25 mouse cellular contexts compared by ENCODE assay signal in the genomic region with DNA sequence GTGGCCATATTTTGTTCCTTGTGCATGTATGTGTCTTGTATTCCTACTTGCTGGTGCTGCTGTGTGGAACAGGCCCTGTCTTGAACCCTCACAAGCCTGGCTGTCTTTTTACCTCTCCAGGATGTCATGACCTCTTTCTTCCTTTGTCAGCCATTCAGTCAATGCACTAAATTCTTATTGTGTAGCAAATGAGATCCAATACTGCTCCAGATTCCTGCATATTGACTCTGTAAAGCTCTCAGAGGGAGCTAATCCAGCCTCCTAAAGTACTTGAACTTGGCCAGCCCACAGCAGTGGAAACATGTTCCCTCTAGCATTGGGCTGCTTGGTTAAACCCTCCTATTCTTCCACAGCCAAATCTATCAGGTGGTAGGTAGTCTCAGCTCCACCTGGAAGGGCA.
DNase-seq lines count a peak whose midpoint lies in the region; ATAC-seq and TF ChIP-seq lines count a peak whose summit lies in the region.
"Had no signal": no experiment of that assay in that cellular context is flagged by ENCODE, and none has a peak within 500 bp of the region (broad histone marks: within the 10 kb centered on the region; RNA-seq: fewer than 3 reads in every experiment).

No protein-coding gene starts in this region.

- TF ChIP-seq CTCF in ES-Bruce4 (IDR thresholded peaks at IDR 0.05; ENCODE audit: low read depth, low read length): no peak

- no peaks in the 10 kb centered on the region for H3K4me1 ChIP-seq in ES-Bruce4 (ENCODE audit: control insufficient read depth, insufficient read depth, low read length)
- peaks cover 0 to 8% of the 10 kb centered on the region in 2 experiments; a peak in 1 of 4 replicates for H3K4me1 ChIP-seq in ES-E14 (ENCODE audit: control insufficient read depth in 2 of 2, insufficient read depth in 2 of 2, low read length in 2 of 2, poor library complexity in 1 of 2)
- no peaks in the 10 kb centered on the region for H3K4me1 ChIP-seq in hindbrain, embryonic 13.5 days (replicated peaks)
- H3K4me1 ChIP-seq: embryonic facial prominence, embryonic 13.5 days; embryonic facial prominence, embryonic 15.5 days; forebrain, embryonic 12.5 days had no signal

- H3K4me3 ChIP-seq in ES-Bruce4 (ENCODE audit: low read depth, low read length) (no peak overlapping the region), ES-E14 (ENCODE audit: insufficient read depth in 1 of 2, low read depth in 1 of 2, low read length in 2 of 2, poor library complexity in 1 of 2, severe bottlenecking in 1 of 2) (no peak overlapping the region)
- H3K4me3 ChIP-seq in hindbrain, embryonic 13.5 days: no peak overlapping the region
- H3K4me3 ChIP-seq: embryonic facial prominence, embryonic 13.5 days; embryonic facial prominence, embryonic 15.5 days; erythroblast, embryonic 14.5 days; forebrain, embryonic 10.5 days; forebrain, embryonic 12.5 days had no signal

- H3K27ac ChIP-seq in ES-Bruce4 (ENCODE audit: insufficient read depth, low read length) (no peak overlapping the region), ES-E14 (ENCODE audit: insufficient read depth, low read depth, low read length, poor library complexity, severe bottlenecking) (no peak overlapping the region)
- H3K27ac ChIP-seq in hindbrain, embryonic 13.5 days: no peak overlapping the region
- H3K27ac ChIP-seq: embryonic facial prominence, embryonic 13.5 days; embryonic facial prominence, embryonic 15.5 days; forebrain, embryonic 10.5 days; forebrain, embryonic 12.5 days had no signal

- no peak for ATAC-seq in hindbrain, embryonic 13.5 days (ENCODE audit: low FRiP score)
- ATAC-seq: forebrain, embryonic 14.5 days; forebrain, embryonic 16.5 days had no signal

- in situ Hi-C loops in ES-E14 (cut with MboI; ENCODE audit: low sequenced_read_pairs in 2 of 2, unreplicated experiment in 2 of 2): no loop called here

- H3K27me3 ChIP-seq in ES-Bruce4 (ENCODE audit: control insufficient read depth, insufficient read depth, low read length, poor library complexity, severe bottlenecking): no peaks in the 10 kb centered on the region
- H3K27me3 ChIP-seq in hindbrain, embryonic 13.5 days: no peaks in the 10 kb centered on the region
- H3K27me3 ChIP-seq: CH12.LX; embryonic facial prominence, embryonic 13.5 days; embryonic facial prominence, embryonic 15.5 days; forebrain, embryonic 12.5 days had no signal

- no peak for TF ChIP-seq POLR2A in ES-Bruce4 (IDR thresholded peaks at IDR 0.05; ENCODE audit: insufficient read depth, low read length)

- H3K36me3 ChIP-seq in ES-Bruce4 (ENCODE audit: control insufficient read depth, insufficient read depth, low read length, poor library complexity, severe bottlenecking) (no peaks in the 10 kb centered on the region), ES-E14 (ENCODE audit: control insufficient read depth, insufficient read depth, low read length, poor library complexity, severe bottlenecking) (no peaks in the 10 kb centered on the region)
- no peaks in the 10 kb centered on the region for H3K36me3 ChIP-seq in hindbrain, embryonic 13.5 days
- H3K36me3 ChIP-seq: embryonic facial prominence, embryonic 13.5 days; embryonic facial prominence, embryonic 15.5 days; forebrain, embryonic 10.5 days; forebrain, embryonic 12.5 days had no signal

- TF ChIP-seq EP300 in ES-Bruce4 (IDR thresholded peaks at IDR 0.05; ENCODE audit: insufficient read depth, low read depth, low read length): 0 out of 2 replicates have a peak, but pooled peaks have one; percentile 4

- peak; percentile 51 for DNase-seq in ES-E14 (ENCODE audit: low read depth, low spot score)
- DNase-seq in ZHBTc4 (ENCODE audit: low read depth, low spot score): peak; percentile 89
- DNase-seq in ovary, adult 18-20 months (ENCODE audit: low spot score): no peak
- DNase-seq in right cerebral cortex, adult 18-20 months: no peak
- DNase-seq: adrenal gland, adult 2 months; adrenal gland, postnatal 10 days; adrenal gland, postnatal 25 days; B cell, adult 2 months; cerebellum, adult 11 months; cerebellum, adult 18-20 months; cerebellum, adult 8-10 months; cerebellum, adult 9-11 months; cerebellum, postnatal 14 days; cerebellum, postnatal 36 days; embryo, embryonic 11 days had no signal

- no peak overlapping the region for H3K4me2 ChIP-seq in hindbrain, embryonic 13.5 days
- H3K4me2 ChIP-seq: embryonic facial prominence, embryonic 13.5 days; embryonic facial prominence, embryonic 15.5 days; forebrain, embryonic 12.5 days had no signal

- H3K9me3 ChIP-seq in ES-Bruce4 (replicated peaks; ENCODE audit: control insufficient read depth, insufficient read depth, low read length, poor library complexity, severe bottlenecking) (no peaks in the 10 kb centered on the region), ES-E14 (ENCODE audit: control insufficient read depth, insufficient read depth, low read depth, low read length) (no peaks in the 10 kb centered on the region)
- H3K9me3 ChIP-seq in hindbrain, embryonic 13.5 days: no peaks in the 10 kb centered on the region
- H3K9me3 ChIP-seq: embryonic facial prominence, embryonic 13.5 days; embryonic facial prominence, embryonic 15.5 days; forebrain, embryonic 10.5 days; forebrain, embryonic 12.5 days had no signal

- H3K9ac ChIP-seq in ES-Bruce4 (ENCODE audit: low read depth, poor library complexity, severe bottlenecking) (no peak overlapping the region), ES-E14 (ENCODE audit: insufficient read depth, low read depth, low read length, poor library complexity, severe bottlenecking) (no peak overlapping the region)
- no peak overlapping the region for H3K9ac ChIP-seq in hindbrain, embryonic 13.5 days
- H3K9ac ChIP-seq: embryonic facial prominence, embryonic 13.5 days; embryonic facial prominence, embryonic 15.5 days; forebrain, embryonic 12.5 days had no signal

TF ChIP-seq in ES-E14, 5 proteins besides CTCF, POLR2A, EP300 and RAD21:
- TF ChIP-seq ZC3H11A (IDR thresholded peaks at IDR 0.05; ENCODE audit: borderline replicate concordance, low read depth, low read length) (no peak), MAFK (IDR thresholded peaks at IDR 0.05; ENCODE audit: insufficient read depth, low read depth, low read length) (no peak), HCFC1 (IDR thresholded peaks at IDR 0.05; ENCODE audit: borderline replicate concordance, insufficient read depth, low read length) (no peak), ZNF384 (IDR thresholded peaks at IDR 0.05; ENCODE audit: low read depth, low read length) (no peak), CHD2 (IDR thresholded peaks at IDR 0.05; ENCODE audit: low read depth, low read length) (no peak)

Comparison
In these comparisons a context has a peak if more than half of its experiments do, and no peak if none do; other contexts are left out.
1. DNase-seq: peak in ES-E14 (single experiment) and ZHBTc4 (single experiment); none in ovary, adult 18-20 months (single experiment) and right cerebral cortex, adult 18-20 months (single experiment).